Mouse (Mus musculus): ENCODE data around the gene Krtap4-16.
"Not testable (repeated sequence)": the region's sequence is repeated elsewhere in the genome, so short reads cannot be mapped to it uniquely, and the experiment has no call there.

Gene Krtap4-16

GRCm38 (mm10) chr11:99851508-99851907 lies at the start of gene Krtap4-16:
Gene Krtap4-16 (minus strand): TSS chr11:99851608.
- DNase-seq: no peak

GRCm38 (mm10) chr11:99878887-99879286 lies 27.5 kb upstream of the Krtap4-16 start, which contains the start of gene Gm11567:
Gene Gm11567 (plus strand): TSS chr11:99879187.
- not testable (repeated sequence) for DNase-seq

- DNase-seq: not testable (repeated sequence)
Measured at GRCm38 (mm10) chr11:99873089-99873488, 21.7 kb upstream of the Krtap4-16 start, which contains the start of gene Krtap9-1. Gene Krtap9-1 (plus strand): TSS chr11:99873389.

- not testable (repeated sequence) for DNase-seq
Measured at GRCm38 (mm10) chr11:99864176-99864575, 12.8 kb upstream of the Krtap4-16 start, which contains the start of gene Gm11559. Gene Gm11559 (plus strand): TSS chr11:99864476.

- no peak for DNase-seq
Measured at GRCm38 (mm10) chr11:99858761-99859160, 7.4 kb upstream of the Krtap4-16 start.

- DNase-seq: no peak
Measured at GRCm38 (mm10) chr11:99857617-99858016, 6.2 kb upstream of the Krtap4-16 start, which contains the start of gene Gm11568. Gene Gm11568 (plus strand): TSS chr11:99857917.

GRCm38 (mm10) chr11:99854121-99854520 lies 2.7 kb upstream of the Krtap4-16 start:
- DNase-seq: no peak

GRCm38 (mm10) chr11:99846746-99847145 lies 4.7 kb downstream of the Krtap4-16 start:
- DNase-seq: no peak

- no peak for DNase-seq
Measured at GRCm38 (mm10) chr11:99842185-99842584, 9.2 kb downstream of the Krtap4-16 start.

- DNase-seq: no peak
Measured at GRCm38 (mm10) chr11:99837966-99838365, 13.4 kb downstream of the Krtap4-16 start, which contains the start of gene 2300003K06Rik. Gene 2300003K06Rik (minus strand): TSS chr11:99838066.

GRCm38 (mm10) chr11:99815566-99815965 lies 35.8 kb downstream of the Krtap4-16 start, which contains the start of gene Gm11564:
Gene Gm11564 (minus strand): TSS chr11:99815666.
- not testable (repeated sequence) for DNase-seq

GRCm38 (mm10) chr11:99809792-99810191 lies 41.6 kb downstream of the Krtap4-16 start, which contains the start of gene Krtap4-13:
Gene Krtap4-13 (minus strand): TSS chr11:99809892.
- DNase-seq: not testable (repeated sequence)

- DNase-seq: not testable (repeated sequence)
Measured at GRCm38 (mm10) chr11:99804346-99804745, 47.1 kb downstream of the Krtap4-16 start, which contains the start of gene Gm11554. Gene Gm11554 (minus strand): TSS chr11:99804446.
